Mouse (Mus musculus) T-helper 2 cell (primary cell): ENCODE results near the gene Mmp2.
"Not testable (repeated sequence)": the region's sequence is repeated elsewhere in the genome, so short reads cannot be mapped to it uniquely, and the experiment has no call there.

Experiments used
- in situ Hi-C: fragments of 300-600 bp; cut with MboI, MseI; formaldehyde crosslinking; loops from one replicate; pipeline ENCODE4 v1.15.1; 2025; ENCODE audit warnings: high pct_unique_total_duplicates

Mmp2 gene

GRCm38 (mm10) chr8:92838616-92839015 lies 11.5 kb downstream of the Mmp2 start:
- in situ Hi-C loops = loop anchor here (10.0 kb wide), 1 partner anchor 946 kb away; no protein-coding TSS in a partner anchor

- in situ Hi-C loops = loop anchor here (10.0 kb wide), 1 partner anchor 946 kb away; no protein-coding TSS in a partner anchor
Measured at GRCm38 (mm10) chr8:92839161-92839560, 12.1 kb downstream of the Mmp2 start.

- in situ Hi-C loops = loop anchor here (10.0 kb wide), 2 partner anchors 945 to 1745 kb away; no protein-coding TSS in a partner anchor
Measured at GRCm38 (mm10) chr8:92839876-92840275, 12.8 kb downstream of the Mmp2 start.

GRCm38 (mm10) chr8:92846684-92847083 lies 19.6 kb downstream of the Mmp2 start:
- in situ Hi-C loops = loop anchor here (10.0 kb wide), 1 partner anchor 1752 kb away; no protein-coding TSS in a partner anchor

- in situ Hi-C loops = loop anchor here (10.0 kb wide), 1 partner anchor 1752 kb away; no protein-coding TSS in a partner anchor
Measured at GRCm38 (mm10) chr8:92847299-92847698, 20.2 kb downstream of the Mmp2 start.

- in situ Hi-C loops = loop anchor here (10.0 kb wide), 1 partner anchor 1754 kb away; no protein-coding TSS in a partner anchor
Measured at GRCm38 (mm10) chr8:92849261-92849660, 22.2 kb downstream of the Mmp2 start.

GRCm38 (mm10) chr8:92850239-92850638 lies 23.1 kb downstream of the Mmp2 start:
- in situ Hi-C loops = no loop called here

GRCm38 (mm10) chr8:92851381-92851780 lies 24.3 kb downstream of the Mmp2 start:
- in situ Hi-C loops = no loop called here

GRCm38 (mm10) chr8:92853188-92853983 lies 26.3 kb downstream of the Mmp2 start:
- in situ Hi-C loops = no loop called here

GRCm38 (mm10) chr8:92854673-92855072 lies 27.6 kb downstream of the Mmp2 start:
- in situ Hi-C loops = no loop called here

GRCm38 (mm10) chr8:92855171-92855894 lies 28.2 kb downstream of the Mmp2 start, which contains the start of gene Lpcat2:
Gene Lpcat2, plus strand, starts transcription at chr8:92855339.
- in situ Hi-C loops = no loop called here

GRCm38 (mm10) chr8:92856273-92856986 lies 29.3 kb downstream of the Mmp2 start:
- in situ Hi-C loops = no loop called here

- in situ Hi-C loops = no loop called here
Measured at GRCm38 (mm10) chr8:92858475-92859182, 31.5 kb downstream of the Mmp2 start.

- in situ Hi-C loops = no loop called here
Measured at GRCm38 (mm10) chr8:92861977-92862376, 34.9 kb downstream of the Mmp2 start.

GRCm38 (mm10) chr8:92870281-92870680 lies 43.2 kb downstream of the Mmp2 start:
- in situ Hi-C loops = no loop called here

- in situ Hi-C loops = no loop called here
Measured at GRCm38 (mm10) chr8:92872063-92872759, 45.1 kb downstream of the Mmp2 start.

- in situ Hi-C loops = no loop called here
Measured at GRCm38 (mm10) chr8:92875795-92876194, 48.7 kb downstream of the Mmp2 start.

GRCm38 (mm10) chr8:92881247-92881646 lies 54.2 kb downstream of the Mmp2 start:
- in situ Hi-C loops = no loop called here

- in situ Hi-C loops = no loop called here
Measured at GRCm38 (mm10) chr8:92883771-92884170, 56.7 kb downstream of the Mmp2 start.

GRCm38 (mm10) chr8:92892216-92892615 lies 65.1 kb downstream of the Mmp2 start:
- in situ Hi-C loops = not testable (repeated sequence)
